Mouse (Mus musculus) megakaryocyte, embryonic 14.5 days (primary cell): ENCODE data around the gene Syne1.

Experiments used
- FLI1 ChIP-seq: IDR thresholded peaks from 2 replicates; pipeline ENCODE4 v1.6.1; 2012; ENCODE audit warnings: low read length, inconsistent platforms, mixed read lengths
- GATA1 ChIP-seq: IDR thresholded peaks from 3 replicates; pipeline ENCODE4 v1.6.1; 2012; ENCODE audit warnings: mixed read lengths, low read length, inconsistent platforms, borderline replicate concordance

GRCm38 (mm10) chr10:5192861-5193490 is 358.3 kb downstream of the Syne1 start:
- TF ChIP-seq FLI1: no peak
- no peak for TF ChIP-seq GATA1
